Mouse (Mus musculus): Measurements from ENCODE around the gene Lefty1.

GRCm38 (mm10) chr1:180889841-180890240 is 45.0 kb upstream of the Lefty1 start:
- peak; percentile 57 for TF ChIP-seq CTCF (IDR thresholded peaks at IDR 0.05; ENCODE audit: low read depth)
- no peak for TF ChIP-seq EP300 (optimal IDR thresholded peaks at IDR 0.05)
